Mouse (Mus musculus): ENCODE measurements at regions not wholly inside any gene's neighbourhood (a gene's known extent, or its start where the extent isn't known, plus 50 kb on each side); places are given as distances from the start of the nearest gene placed in this dataset.

- no peak for TF ChIP-seq POLR2A (IDR thresholded peaks at IDR 0.05; ENCODE audit: low read depth, low read length)
- TF ChIP-seq CTCF (IDR thresholded peaks at IDR 0.05; ENCODE audit: extremely low read depth, insufficient read length, insufficient replicate concordance, low read depth, low read length), result no peak
Observed at GRCm38 (mm10) chr11:57954510-57955184, 54.2 kb upstream of the Larp1 start.

Data from small intestine, adult 2 months (tissue).